Comparison of ENCODE assay signal across 1 mouse cellular context in the genomic region with DNA sequence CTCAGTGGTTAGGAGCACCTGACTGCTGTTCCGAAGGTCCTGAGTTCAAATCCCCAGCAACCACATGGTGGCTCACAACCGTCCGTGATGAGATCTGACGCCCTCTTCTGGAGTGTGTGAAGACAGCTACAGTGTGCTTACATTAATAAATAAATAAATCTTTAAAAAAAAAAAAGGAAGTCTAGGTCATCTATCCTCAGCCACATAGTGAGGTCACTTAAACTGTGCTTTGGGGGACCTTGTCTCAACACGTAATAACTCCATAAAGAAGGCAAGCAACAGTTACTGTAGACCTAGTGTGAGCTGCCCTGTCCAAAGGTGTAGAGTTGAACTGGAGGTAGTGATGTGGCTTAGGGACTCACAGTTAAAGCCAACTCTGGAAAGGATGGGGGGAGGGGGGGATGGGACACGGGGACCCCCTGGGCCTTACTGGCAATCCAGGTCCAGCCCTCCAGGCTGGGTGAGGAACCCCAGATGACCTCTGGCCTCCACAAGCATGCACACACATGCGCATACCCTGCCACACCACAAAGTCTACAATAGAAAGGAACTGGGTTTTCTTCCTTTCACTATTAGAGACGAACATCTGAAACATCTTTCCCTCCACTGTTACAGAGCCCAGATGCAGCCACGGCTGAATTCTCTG.
TF ChIP-seq lines count a peak whose summit lies in the region.

No protein-coding gene starts in this region.

TF ChIP-seq in MEL, 35 proteins besides CTCF, POLR2A, EP300 and RAD21:
- TF ChIP-seq SMC3 (IDR thresholded peaks at IDR 0.05; ENCODE audit: low read depth, low read length) = 0 out of 2 replicates have a peak, but pooled peaks have one; percentile 14
- no peak for TF ChIP-seq BHLHE40 (IDR thresholded peaks at IDR 0.05; ENCODE audit: borderline replicate concordance, low read depth, low read length)
- peak; percentile 68 for TF ChIP-seq ZNF384 (IDR thresholded peaks at IDR 0.05; ENCODE audit: low read depth, low read length)
TF ChIP-seq in MEL: peak in this region for 2.
